Mouse (Mus musculus) kidney, embryonic 16.5 days (tissue): ENCODE results near the gene Zfp654. TPM values are rescaled to one million over a fixed set of nuclear protein-coding genes. Genes with fewer than 3 reads are reported as not detected.

Experiments used
- ATAC-seq: fragments of 200-750 bp; cut with Nextera tagmentation; 2 replicates; pipeline ENCODE4 v1.8.0; 2017; ENCODE audit warnings: moderate TSS enrichment; ENCODE audit not compliant: low FRiP score, low TSS enrichment
- H3K27ac ChIP-seq: fragments of 300-500 bp; sonication (generic); 2 replicates; pipeline ENCODE4 v1.5.1; 2014; ENCODE audit warnings: low read length
- H3K27me3 ChIP-seq: fragments of 300-500 bp; sonication (generic); 2 replicates; pipeline ENCODE4 v1.6.1; 2014; ENCODE audit warnings: low read length, control low read depth, mixed read lengths; ENCODE audit not compliant: insufficient read depth
- H3K36me3 ChIP-seq: fragments of 300-500 bp; sonication (generic); 2 replicates; pipeline ENCODE4 v1.6.1; 2014; ENCODE audit warnings: low read length, control low read depth, mixed read lengths; ENCODE audit not compliant: insufficient read depth
- H3K4me1 ChIP-seq: fragments of 300-500 bp; sonication (generic); 2 replicates; pipeline ENCODE4 v1.6.1; 2014; ENCODE audit warnings: low read length, control low read depth, mixed read lengths; ENCODE audit not compliant: insufficient read depth
- H3K4me2 ChIP-seq: fragments of 300-500 bp; sonication (generic); replicated peaks from 2 replicates; pipeline ENCODE4 v1.6.1; 2014; ENCODE audit warnings: low read depth, low read length
- H3K4me3 ChIP-seq: fragments of 300-500 bp; sonication (generic); 2 replicates; pipeline ENCODE4 v1.5.1; 2014; ENCODE audit warnings: mild to moderate bottlenecking, low read length
- H3K9ac ChIP-seq: fragments of 300-500 bp; sonication (generic); replicated peaks from 2 replicates; pipeline ENCODE4 v1.6.1; 2014; ENCODE audit warnings: low read length
- H3K9me3 ChIP-seq: fragments of 300-500 bp; sonication (generic); 2 replicates; pipeline ENCODE4 v1.6.1; 2016; ENCODE audit warnings: low read length, control low read depth
- WGBS: fragments of 180-500 bp; shearing (Covaris S2); extraction: QIAGEN DNeasy Blood & Tissue Kit; methylation state at CpG from one replicate; pipeline ENCODE4 v1.1.7; 2014; 5-methylcytosine and 5-hydroxymethylcytosine counted together
- polyA plus RNA-seq: library from polyadenylated mRNA; unstranded; fragments of >200 nt; fragmentation: Nextera tagmentation; extraction: Ambion mirVana; gene quantifications from 2 replicates; pipeline ENCODE4 v1.2.1, GENCODE M21; 2015

Gene Zfp654
- polyA plus RNA-seq, 1 experiment from 2014 or later = 5.9 TPM

- Histone ChIP-seq H3K27ac (no peak overlapping the region), H3K36me3 (no peaks in the 10 kb centered on the region), H3K4me1 (no peaks in the 10 kb centered on the region), H3K4me2 (no peak overlapping the region), H3K9ac (no peak overlapping the region), H3K9me3 (no peaks in the 10 kb centered on the region), H3K4me3 (no peak overlapping the region), H3K27me3 (no peaks in the 10 kb centered on the region)
- no peak for ATAC-seq
- WGBS = 71% methylated on average over 3 of the region's 3 CpGs
Observed at GRCm38 (mm10) chr16:64878611-64879132, 27.2 kb upstream of the Zfp654 start.

- ATAC-seq = no peak
- no peak overlapping the region for H3K27ac ChIP-seq
- H3K4me1 ChIP-seq = no peaks in the 10 kb centered on the region
- H3K9ac ChIP-seq = no peak overlapping the region
- H3K27me3 ChIP-seq = no peaks in the 10 kb centered on the region
- H3K4me2 ChIP-seq = no peak overlapping the region
- H3K36me3 ChIP-seq = no peaks in the 10 kb centered on the region
- no peaks in the 10 kb centered on the region for H3K9me3 ChIP-seq
- no peak overlapping the region for H3K4me3 ChIP-seq
- WGBS = 83% methylated on average over 3 of the region's 3 CpGs
Observed at GRCm38 (mm10) chr16:64877314-64877713, 25.9 kb upstream of the Zfp654 start.

- no peak for ATAC-seq
- Histone ChIP-seq H3K27ac (no peak overlapping the region), H3K9ac (no peak overlapping the region), H3K4me3 (no peak overlapping the region), H3K27me3 (no peaks in the 10 kb centered on the region), H3K36me3 (no peaks in the 10 kb centered on the region), H3K4me1 (no peaks in the 10 kb centered on the region), H3K4me2 (no peak overlapping the region), H3K9me3 (no peaks in the 10 kb centered on the region)
- 87% methylated on average over 4 of the region's 4 CpGs for whole genome bisulfite sequencing
Observed at GRCm38 (mm10) chr16:64876631-64877265, 25.3 kb upstream of the Zfp654 start.

- Histone ChIP-seq H3K27ac (no peak overlapping the region), H3K9me3 (no peaks in the 10 kb centered on the region), H3K36me3 (no peaks in the 10 kb centered on the region), H3K4me3 (no peak overlapping the region), H3K9ac (no peak overlapping the region), H3K4me2 (no peak overlapping the region), H3K27me3 (no peaks in the 10 kb centered on the region), H3K4me1 (no peaks in the 10 kb centered on the region)
- no peak for ATAC-seq
- WGBS = 85% methylated on average over 1 of the region's 1 CpGs
Observed at GRCm38 (mm10) chr16:64875822-64876221, 24.4 kb upstream of the Zfp654 start.

- H3K27ac ChIP-seq = no peak overlapping the region
Observed at GRCm38 (mm10) chr16:64875384-64875783, 23.9 kb upstream of the Zfp654 start.

GRCm38 (mm10) chr16:64873416-64874305 is 22.2 kb upstream of the Zfp654 start:
- Histone ChIP-seq H3K9me3 (no peaks in the 10 kb centered on the region), H3K4me1 (no peaks in the 10 kb centered on the region), H3K27ac (peak overlapping the region; percentile 91), H3K27me3 (no peaks in the 10 kb centered on the region), H3K36me3 (no peaks in the 10 kb centered on the region), H3K9ac (peak overlapping the region; percentile 67), H3K4me2 (peak overlapping the region; percentile 55), H3K4me3 (peak overlapping the region; percentile 53)
- 3% methylated on average over 29 of the region's 29 CpGs for WGBS
- ATAC-seq = peak; percentile 98

More at GRCm38 (mm10) chr16:64875384-64875783, 23.9 kb upstream of the Zfp654 start:
- 93% methylated on average over 10 of the region's 10 CpGs for WGBS
- Histone ChIP-seq H3K9ac (no peak overlapping the region), H3K27me3 (no peaks in the 10 kb centered on the region), H3K9me3 (no peaks in the 10 kb centered on the region), H3K4me3 (no peak overlapping the region), H3K4me1 (no peaks in the 10 kb centered on the region), H3K36me3 (no peaks in the 10 kb centered on the region), H3K4me2 (no peak overlapping the region)
- ATAC-seq = no peak

GRCm38 (mm10) chr16:64872841-64873240 is 21.4 kb upstream of the Zfp654 start:
- Histone ChIP-seq H3K27ac (no peak overlapping the region), H3K36me3 (no peaks in the 10 kb centered on the region), H3K9me3 (no peaks in the 10 kb centered on the region), H3K4me3 (peak overlapping the region; percentile 42), H3K27me3 (no peaks in the 10 kb centered on the region), H3K4me1 (no peaks in the 10 kb centered on the region), H3K4me2 (peak overlapping the region; percentile 60), H3K9ac (0 out of 2 replicates have a peak overlapping the region, but pooled peaks have one; percentile 46)
- no peak for ATAC-seq
- WGBS = 4% methylated on average over 7 of the region's 7 CpGs

- Histone ChIP-seq H3K4me3 (no peak overlapping the region), H3K36me3 (no peaks in the 10 kb centered on the region), H3K9ac (no peak overlapping the region), H3K27ac (no peak overlapping the region), H3K4me1 (no peaks in the 10 kb centered on the region), H3K9me3 (no peaks in the 10 kb centered on the region), H3K27me3 (no peaks in the 10 kb centered on the region), H3K4me2 (no peak overlapping the region)
- 21% methylated on average over 3 of the region's 3 CpGs for WGBS
- ATAC-seq = no peak
Observed at GRCm38 (mm10) chr16:64872296-64872695, 20.8 kb upstream of the Zfp654 start.

- 82% methylated on average over 2 of the region's 2 CpGs for WGBS
- Histone ChIP-seq H3K4me2 (no peak overlapping the region), H3K27ac (no peak overlapping the region), H3K4me1 (no peaks in the 10 kb centered on the region), H3K36me3 (no peaks in the 10 kb centered on the region), H3K27me3 (no peaks in the 10 kb centered on the region), H3K4me3 (no peak overlapping the region), H3K9ac (no peak overlapping the region), H3K9me3 (no peaks in the 10 kb centered on the region)
- ATAC-seq = no peak
Observed at GRCm38 (mm10) chr16:64869621-64870020, 18.2 kb upstream of the Zfp654 start.

GRCm38 (mm10) chr16:64868613-64869012 is 17.2 kb upstream of the Zfp654 start:
- ATAC-seq = no peak
- H3K9ac ChIP-seq = no peak overlapping the region

More at GRCm38 (mm10) chr16:64868613-64869012, 17.2 kb upstream of the Zfp654 start:
- Histone ChIP-seq H3K4me1 (no peaks in the 10 kb centered on the region), H3K36me3 (no peaks in the 10 kb centered on the region), H3K27me3 (no peaks in the 10 kb centered on the region), H3K27ac (no peak overlapping the region), H3K4me2 (no peak overlapping the region), H3K4me3 (no peak overlapping the region), H3K9me3 (no peaks in the 10 kb centered on the region)
- whole genome bisulfite sequencing = 61% methylated on average over 6 of the region's 6 CpGs
